Mouse (Mus musculus): ENCODE data around the gene Slc12a5. TPM values are rescaled to one million over a fixed set of nuclear protein-coding genes. Genes with fewer than 3 reads are reported as not detected.

Slc12a5 gene
- total and polyA plus RNA-seq, 2 experiments from 2014 or later: 83.5 to 368 TPM

GRCm38 (mm10) chr2:164951745-164952144, 8.9 kb upstream of the Slc12a5 start:
- H3K4me1 ChIP-seq (ENCODE audit: insufficient read depth, low read length): 0 out of 2 replicates have a peak, but pooled peaks cover 4% of the 10 kb centered on the region
- H3K36me3 ChIP-seq (ENCODE audit: insufficient read depth, low read length): no peaks in the 10 kb centered on the region
- H3K9me3 ChIP-seq (ENCODE audit: low read length): no peaks in the 10 kb centered on the region
- H3K4me2 ChIP-seq (ENCODE audit: low read depth, low read length, poor library complexity, severe bottlenecking): no peak overlapping the region
- no peak for DNase-seq (ENCODE audit: low spot score)
- no peak overlapping the region for H3K27ac ChIP-seq (ENCODE audit: low read depth, low read length)
- no peak for ATAC-seq (ENCODE audit: low FRiP score)
- peak; percentile 59 for TF ChIP-seq CTCF (IDR thresholded peaks at IDR 0.05)
- peaks cover 34% of the 10 kb centered on the region for H3K27me3 ChIP-seq (ENCODE audit: insufficient read depth, low read length)
- no peak overlapping the region for H3K4me3 ChIP-seq (ENCODE audit: low read depth, low read length)
- 85% methylated on average over 4 of the region's 4 CpGs for WGBS
- H3K9ac ChIP-seq (replicated peaks; ENCODE audit: low read length, poor library complexity, severe bottlenecking): no peak overlapping the region

GRCm38 (mm10) chr2:164952448-164952847, 8.2 kb upstream of the Slc12a5 start:
- 45% methylated on average over 12 of the region's 13 CpGs for WGBS

GRCm38 (mm10) chr2:164953224-164953623, 7.4 kb upstream of the Slc12a5 start:
- peaks cover 34% of the 10 kb centered on the region for H3K27me3 ChIP-seq (ENCODE audit: insufficient read depth, low read length)
- 0 out of 2 replicates have a peak, but pooled peaks cover 4% of the 10 kb centered on the region for H3K4me1 ChIP-seq (ENCODE audit: insufficient read depth, low read length)
- no peak overlapping the region for H3K9ac ChIP-seq (replicated peaks; ENCODE audit: low read length, poor library complexity, severe bottlenecking)
- peak; percentile 83 for DNase-seq (ENCODE audit: low spot score)
- WGBS: 2% methylated on average over 21 of the region's 21 CpGs
- H3K4me2 ChIP-seq (ENCODE audit: low read depth, low read length, poor library complexity, severe bottlenecking): peak overlapping the region; percentile 28; the same call in 1 of the 2 replicates
- no peaks in the 10 kb centered on the region for H3K9me3 ChIP-seq (ENCODE audit: low read length)
- H3K36me3 ChIP-seq (ENCODE audit: insufficient read depth, low read length): no peaks in the 10 kb centered on the region
- peak; percentile 70 for ATAC-seq (ENCODE audit: low FRiP score)
- H3K4me3 ChIP-seq (ENCODE audit: low read depth, low read length): no peak overlapping the region
- peak; percentile 96 for TF ChIP-seq CTCF (IDR thresholded peaks at IDR 0.05)
- H3K27ac ChIP-seq (ENCODE audit: low read depth, low read length): no peak overlapping the region

More at GRCm38 (mm10) chr2:164952448-164952847, 8.2 kb upstream of the Slc12a5 start:
- 0 out of 2 replicates have a peak, but pooled peaks cover 4% of the 10 kb centered on the region for H3K4me1 ChIP-seq (ENCODE audit: insufficient read depth, low read length)
- no peak overlapping the region for H3K9ac ChIP-seq (replicated peaks; ENCODE audit: low read length, poor library complexity, severe bottlenecking)
- H3K4me3 ChIP-seq (ENCODE audit: low read depth, low read length): no peak overlapping the region
- no peak overlapping the region for H3K4me2 ChIP-seq (ENCODE audit: low read depth, low read length, poor library complexity, severe bottlenecking)
- ATAC-seq (ENCODE audit: low FRiP score): no peak
- DNase-seq (ENCODE audit: low spot score): no peak
- H3K27ac ChIP-seq (ENCODE audit: low read depth, low read length): no peak overlapping the region
- no peaks in the 10 kb centered on the region for H3K9me3 ChIP-seq (ENCODE audit: low read length)
- TF ChIP-seq CTCF (IDR thresholded peaks at IDR 0.05): peak; percentile 40
- H3K27me3 ChIP-seq (ENCODE audit: insufficient read depth, low read length): peaks cover 34% of the 10 kb centered on the region
- H3K36me3 ChIP-seq (ENCODE audit: insufficient read depth, low read length): no peaks in the 10 kb centered on the region

GRCm38 (mm10) chr2:164955725-164956124, 4.9 kb upstream of the Slc12a5 start:
- ATAC-seq (ENCODE audit: low FRiP score) (no peak), DNase-seq (ENCODE audit: low spot score) (no peak)
- Histone ChIP-seq H3K27me3 (ENCODE audit: insufficient read depth, low read length) (peaks cover 19% of the 10 kb centered on the region; the same call in 1 of the 2 replicates), H3K9me3 (ENCODE audit: low read length) (no peaks in the 10 kb centered on the region), H3K36me3 (ENCODE audit: insufficient read depth, low read length) (no peaks in the 10 kb centered on the region), H3K4me2 (ENCODE audit: low read depth, low read length, poor library complexity, severe bottlenecking) (no peak overlapping the region), H3K9ac (replicated peaks; ENCODE audit: low read length, poor library complexity, severe bottlenecking) (no peak overlapping the region), H3K27ac (ENCODE audit: low read depth, low read length) (no peak overlapping the region), H3K4me1 (ENCODE audit: insufficient read depth, low read length) (0 out of 2 replicates have a peak, but pooled peaks cover 4% of the 10 kb centered on the region), H3K4me3 (ENCODE audit: low read depth, low read length) (no peak overlapping the region)
- WGBS: 77% methylated on average over 4 of the region's 4 CpGs
- TF ChIP-seq CTCF (IDR thresholded peaks at IDR 0.05): peak; percentile 33; the same call in 1 of the 2 replicates

GRCm38 (mm10) chr2:164956195-164956594, 4.4 kb upstream of the Slc12a5 start:
- DNase-seq (ENCODE audit: low spot score): no peak
- H3K4me2 ChIP-seq (ENCODE audit: low read depth, low read length, poor library complexity, severe bottlenecking): no peak overlapping the region
- WGBS: 70% methylated on average over 5 of the region's 5 CpGs
- H3K27me3 ChIP-seq (ENCODE audit: insufficient read depth, low read length): peaks cover 14% of the 10 kb centered on the region; the same call in 1 of the 2 replicates
- H3K4me3 ChIP-seq (ENCODE audit: low read depth, low read length): no peak overlapping the region
- no peaks in the 10 kb centered on the region for H3K36me3 ChIP-seq (ENCODE audit: insufficient read depth, low read length)
- H3K4me1 ChIP-seq (ENCODE audit: insufficient read depth, low read length): 0 out of 2 replicates have a peak, but pooled peaks cover 4% of the 10 kb centered on the region
- no peak for TF ChIP-seq CTCF (IDR thresholded peaks at IDR 0.05)
- ATAC-seq (ENCODE audit: low FRiP score): no peak
- H3K9ac ChIP-seq (replicated peaks; ENCODE audit: low read length, poor library complexity, severe bottlenecking): no peak overlapping the region
- H3K27ac ChIP-seq (ENCODE audit: low read depth, low read length): no peak overlapping the region
- H3K9me3 ChIP-seq (ENCODE audit: low read length): no peaks in the 10 kb centered on the region

- Histone ChIP-seq H3K27ac (ENCODE audit: low read depth, low read length) (no peak overlapping the region), H3K4me1 (ENCODE audit: insufficient read depth, low read length) (0 out of 2 replicates have a peak, but pooled peaks cover 4% of the 10 kb centered on the region), H3K9ac (replicated peaks; ENCODE audit: low read length, poor library complexity, severe bottlenecking) (no peak overlapping the region), H3K4me3 (ENCODE audit: low read depth, low read length) (no peak overlapping the region), H3K27me3 (ENCODE audit: insufficient read depth, low read length) (peaks cover 1% of the 10 kb centered on the region; the same call in 1 of the 2 replicates), H3K36me3 (ENCODE audit: insufficient read depth, low read length) (no peaks in the 10 kb centered on the region), H3K9me3 (ENCODE audit: low read length) (no peaks in the 10 kb centered on the region), H3K4me2 (ENCODE audit: low read depth, low read length, poor library complexity, severe bottlenecking) (no peak overlapping the region)
- WGBS: 63% methylated on average over 9 of the region's 9 CpGs
- ATAC-seq (ENCODE audit: low FRiP score) (no peak), DNase-seq (ENCODE audit: low spot score) (no peak)
- TF ChIP-seq CTCF (IDR thresholded peaks at IDR 0.05): peak; percentile 35; the same call in 1 of the 2 replicates
Observed at GRCm38 (mm10) chr2:164957548-164958315, 2.9 kb upstream of the Slc12a5 start.

Measured in midbrain, postnatal 0 days (tissue).